Mouse (Mus musculus): ENCODE measurements around the gene Ugt1a10.

DNA sequence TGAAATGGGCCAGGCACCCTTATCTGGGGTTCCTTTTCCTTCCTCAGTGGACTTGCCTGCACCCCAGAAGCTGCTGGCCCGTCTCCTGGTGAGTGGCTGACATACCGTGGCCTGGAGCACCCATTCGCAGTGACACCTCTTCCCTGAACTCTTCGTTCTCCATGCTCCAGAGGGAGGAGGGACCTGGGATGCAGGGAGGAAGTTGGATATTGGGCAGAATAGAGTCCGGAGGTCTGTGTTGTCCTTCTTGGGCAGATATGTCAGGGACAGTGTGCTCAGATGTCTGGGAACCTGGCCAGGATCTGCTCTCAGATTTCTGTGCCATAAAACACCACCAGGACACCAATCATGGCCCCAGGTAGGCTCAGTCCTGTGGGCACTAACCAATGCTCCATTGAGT, 184.9 kb downstream of the Ugt1a10 start:
- TF ChIP-seq POLR2A (IDR thresholded peaks at IDR 0.05; ENCODE audit: low read depth, low read length) (no peak), CTCF (conservative IDR thresholded peaks at IDR 0.05; ENCODE audit: insufficient read depth, insufficient read length, low read depth, low read length) (no peak)

All from kidney, adult 2 months (tissue).